Mouse (Mus musculus) heart, postnatal 25 days (tissue): Measurements from ENCODE around the gene Acvr1. TPM values are rescaled to one million over a fixed set of nuclear protein-coding genes. Genes with fewer than 3 reads are reported as not detected.

ENCODE experiments used
- DNase-seq: peaks from one replicate; pipeline ENCODE4 v3.0.0; 2022; ENCODE audit warnings: low spot score
- intact Hi-C: fragments of 180-260 bp; cut with DNase I; formaldehyde crosslinking; loops from one replicate; pipeline ENCODE4 v1.15.1; 2025
- total RNA-seq, 2 experiments: library from RNA; stranded (reverse); gene quantifications; 2 replicates each; pipeline ENCODE4 v1.2.3; 2021

Gene Acvr1
- total RNA-seq, 2 experiments from 2014 or later, result 16.0 to 19.5 TPM

DNA sequence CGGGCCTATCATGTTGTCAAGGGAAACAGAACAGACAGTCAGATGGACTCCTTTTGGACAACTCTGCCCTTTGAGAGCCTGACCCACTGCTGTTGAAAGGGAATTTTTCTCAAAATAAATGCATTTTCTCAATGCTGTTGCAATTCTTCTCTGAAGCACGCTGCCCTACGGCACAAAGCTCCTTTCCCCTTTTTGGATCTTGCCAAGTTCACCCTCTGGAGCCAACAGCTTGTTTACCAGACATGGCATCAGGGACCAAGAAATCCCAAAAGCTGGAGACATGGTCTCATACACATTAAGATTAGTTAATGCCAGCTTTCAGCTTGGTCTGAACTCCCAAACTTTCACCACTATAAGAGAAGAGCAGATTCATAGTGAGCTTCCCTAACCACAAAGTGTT is 130.0 kb downstream of the Acvr1 start:
- intact Hi-C loops, result no loop called here
- no peak for DNase-seq

DNA sequence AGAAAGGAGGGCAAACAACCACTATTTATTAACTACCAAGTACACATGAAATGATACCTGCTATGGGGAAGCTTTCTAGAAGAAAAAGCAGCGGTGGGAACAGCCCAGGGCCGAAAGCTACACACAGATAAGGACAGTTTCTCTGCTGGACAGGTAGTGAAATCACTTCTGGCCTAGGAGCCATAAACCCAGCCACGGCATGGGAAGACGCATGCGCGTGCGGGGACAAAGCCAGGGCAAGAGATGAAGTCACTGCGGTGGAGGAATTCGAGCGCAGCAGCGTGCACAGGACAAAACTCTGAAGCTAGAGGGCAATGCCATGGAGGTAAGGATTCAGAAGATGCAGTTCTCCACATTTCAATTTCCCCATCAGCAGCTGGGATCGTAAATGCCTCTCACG is 131.4 kb downstream of the Acvr1 start:
- no peak for DNase-seq
- intact Hi-C loops, result no loop called here

- DNase-seq, result no peak
- intact Hi-C loops, result no loop called here
These were observed 132.5 kb downstream of the Acvr1 start for GRCm38 (mm10) chr2:58434438-58434837.

GRCm38 (mm10) chr2:58433317-58433716 is 133.6 kb downstream of the Acvr1 start:
- no peak for DNase-seq
- intact Hi-C loops, result no loop called here

- DNase-seq, result no peak
- intact Hi-C loops, result no loop called here
These were observed 134.7 kb downstream of the Acvr1 start for GRCm38 (mm10) chr2:58432211-58432610.

DNA sequence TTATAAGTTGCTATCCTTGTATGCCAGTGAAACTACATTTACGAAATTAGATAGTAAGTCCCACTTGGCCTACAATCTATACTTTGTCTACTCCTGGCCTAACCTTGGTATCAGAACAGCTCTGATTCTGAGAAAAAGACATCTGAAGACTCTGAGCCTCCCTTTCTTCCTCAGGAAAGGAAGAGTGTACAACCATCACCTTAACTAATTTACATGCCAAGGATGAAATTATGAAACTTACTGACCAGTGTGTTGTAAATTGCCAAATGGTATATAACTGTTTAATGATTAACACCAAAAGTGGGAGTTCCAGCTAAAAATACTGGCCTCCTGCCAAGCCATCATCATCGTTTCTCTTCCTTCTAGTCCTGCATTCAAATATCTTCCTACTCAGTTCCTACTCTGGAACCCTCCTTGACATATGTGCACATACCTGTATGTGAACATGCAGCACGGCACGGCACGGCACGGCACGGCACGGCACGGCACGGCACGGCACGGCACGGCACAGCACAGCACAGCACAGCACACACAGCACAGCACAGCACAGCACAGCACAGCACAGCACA is 141.4 kb downstream of the Acvr1 start:
- no peak for DNase-seq
- intact Hi-C loops, result no loop called here

- no peak for DNase-seq
- intact Hi-C loops, result no loop called here
These were observed 143.6 kb downstream of the Acvr1 start for GRCm38 (mm10) chr2:58423319-58423718.

DNA sequence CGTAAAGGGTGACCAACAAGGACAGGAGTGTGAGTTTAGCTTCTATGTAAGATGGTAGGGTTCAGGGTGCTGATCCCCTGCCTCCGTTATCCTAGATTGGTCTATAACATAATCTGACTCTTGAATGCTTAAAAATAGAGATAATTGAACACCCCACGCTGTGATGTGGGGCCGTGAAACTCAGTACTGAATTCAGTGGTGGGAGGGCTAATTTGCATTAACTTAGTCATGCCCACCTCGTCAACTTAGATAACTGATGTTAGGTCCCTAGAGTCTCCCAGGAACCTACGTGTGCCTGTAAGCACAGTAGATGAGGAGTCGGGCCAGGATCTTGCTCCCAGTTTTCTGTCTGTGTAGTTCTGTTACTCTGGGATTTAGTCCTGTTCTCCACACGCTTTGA is 147.4 kb downstream of the Acvr1 start:
- intact Hi-C loops, result no loop called here
- no peak for DNase-seq

- intact Hi-C loops, result no loop called here
- DNase-seq, result no peak
These were observed 148.8 kb downstream of the Acvr1 start for GRCm38 (mm10) chr2:58418109-58418508.

DNA sequence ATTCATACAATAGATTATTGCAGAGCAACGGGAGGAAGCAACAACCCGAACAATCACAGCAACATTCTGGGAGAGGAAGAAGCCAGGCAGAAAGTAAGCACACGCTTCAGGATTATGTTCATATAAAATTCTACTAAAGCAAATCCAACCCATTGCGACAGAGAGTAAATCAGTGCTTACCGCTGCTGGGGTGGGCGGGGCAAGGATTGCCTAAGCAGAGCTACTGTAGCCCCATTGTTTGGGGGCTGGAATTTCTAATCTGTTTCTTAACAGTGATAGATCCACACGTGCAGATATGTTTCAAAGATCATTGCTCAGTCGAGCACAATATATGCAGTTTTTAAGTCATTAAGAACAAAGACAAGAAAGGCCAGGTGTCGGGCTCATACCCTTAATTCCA is 149.3 kb downstream of the Acvr1 start:
- no peak for DNase-seq
- intact Hi-C loops, result no loop called here

- DNase-seq, result no peak
- intact Hi-C loops, result no loop called here
These were observed 151.9 kb downstream of the Acvr1 start for GRCm38 (mm10) chr2:58415037-58415436.

DNA sequence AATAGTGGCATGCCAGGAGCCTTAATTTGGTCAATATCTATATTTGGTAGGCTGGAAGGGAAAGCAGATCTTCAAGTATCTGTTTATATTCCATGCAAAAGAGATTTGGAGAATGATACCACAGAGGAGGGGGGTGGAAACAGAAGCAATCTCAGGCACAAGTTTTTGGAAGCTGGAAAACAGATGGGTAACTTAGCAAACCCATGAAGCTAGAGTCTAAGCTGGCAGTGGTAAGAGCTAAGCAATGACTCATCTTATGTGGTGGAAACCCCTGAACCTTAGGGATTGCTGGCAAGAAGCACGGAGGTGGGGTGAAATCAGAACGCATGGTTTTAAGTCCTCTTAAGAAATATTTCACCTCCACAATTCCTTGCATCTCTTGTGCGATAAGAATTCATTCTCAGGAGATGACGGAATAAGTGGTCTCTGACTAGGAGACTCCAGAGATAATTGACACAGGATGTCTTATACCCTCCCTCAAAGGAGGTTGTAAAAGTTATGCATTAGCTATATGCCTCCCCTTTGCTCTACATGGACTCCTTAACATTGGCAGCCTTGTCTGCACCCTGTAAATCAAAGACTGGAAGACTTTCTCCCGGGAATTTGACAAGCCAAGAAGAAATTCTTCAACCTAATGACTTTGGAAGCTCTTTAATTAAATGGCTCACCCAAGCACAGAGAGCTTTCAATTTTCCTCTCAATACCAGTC is 157.9 kb downstream of the Acvr1 start:
- intact Hi-C loops, result no loop called here
- DNase-seq, result no peak

DNA sequence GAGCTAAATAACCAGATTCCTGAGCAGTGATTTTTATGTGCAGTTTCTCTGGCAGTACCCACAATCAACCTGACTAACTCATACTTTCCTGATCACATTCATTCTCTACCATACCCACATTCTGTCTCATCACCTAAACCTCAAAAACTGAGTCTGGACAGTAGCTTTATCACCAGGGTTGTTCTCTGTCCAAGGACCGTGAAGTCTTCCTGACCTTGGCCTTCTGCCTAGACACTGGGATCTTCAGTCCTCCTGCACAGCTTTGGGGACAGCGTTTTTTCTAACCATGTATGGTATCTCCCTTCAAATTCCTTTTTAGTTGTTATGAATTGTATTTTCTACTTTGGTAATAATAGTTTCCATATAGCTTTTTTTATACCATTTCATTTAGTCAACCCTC is 163.5 kb downstream of the Acvr1 start:
- DNase-seq, result no peak
- intact Hi-C loops, result no loop called here

GRCm38 (mm10) chr2:58388601-58389000 is 178.4 kb downstream of the Acvr1 start:
- intact Hi-C loops, result no loop called here
- DNase-seq, result no peak

DNA sequence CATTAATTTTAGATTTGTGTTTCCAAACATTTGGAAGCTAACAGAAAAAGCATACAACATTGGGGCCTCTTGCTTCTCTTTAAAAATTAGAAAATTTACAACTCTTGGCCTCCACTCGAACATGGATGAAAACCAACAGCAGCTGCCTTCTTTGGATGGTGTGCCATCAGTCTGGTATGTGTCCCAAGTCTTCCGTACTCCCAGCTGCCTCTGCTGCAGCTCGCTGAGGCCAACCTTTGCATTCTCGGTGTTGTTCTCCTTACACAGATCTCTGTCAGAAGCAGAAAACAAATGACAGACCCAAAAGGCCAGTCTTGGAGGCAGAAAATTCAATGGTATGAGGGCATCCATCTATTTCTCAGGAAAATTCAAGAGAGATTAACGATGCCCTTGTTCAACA is 186.9 kb downstream of the Acvr1 start:
- intact Hi-C loops, result no loop called here
- no peak for DNase-seq

GRCm38 (mm10) chr2:58379475-58379874 is 187.5 kb downstream of the Acvr1 start:
- DNase-seq, result no peak
- intact Hi-C loops, result no loop called here

GRCm38 (mm10) chr2:58377417-58378130 is 189.4 kb downstream of the Acvr1 start:
- DNase-seq, result no peak
- intact Hi-C loops, result no loop called here

DNA sequence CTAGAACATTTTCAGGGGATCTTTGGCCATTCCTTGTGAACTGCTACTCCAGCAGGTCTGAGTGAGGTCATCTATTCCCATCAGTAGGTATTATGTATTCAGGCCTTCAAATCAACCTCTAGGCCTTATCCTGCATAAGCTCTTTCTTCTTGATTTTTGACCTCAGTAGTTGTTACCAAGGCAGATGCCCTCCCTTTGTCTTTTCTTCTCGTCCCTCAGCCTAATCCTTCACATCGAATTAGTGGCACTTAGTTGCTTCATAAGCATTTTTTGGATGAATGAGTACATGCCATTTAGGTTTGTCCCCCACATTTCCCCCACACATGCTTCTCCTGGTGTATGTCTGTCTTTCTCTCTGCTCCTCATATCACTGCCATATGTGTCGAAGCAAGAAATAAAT is 200.8 kb downstream of the Acvr1 start:
- intact Hi-C loops, result no loop called here
- DNase-seq, result no peak

DNA sequence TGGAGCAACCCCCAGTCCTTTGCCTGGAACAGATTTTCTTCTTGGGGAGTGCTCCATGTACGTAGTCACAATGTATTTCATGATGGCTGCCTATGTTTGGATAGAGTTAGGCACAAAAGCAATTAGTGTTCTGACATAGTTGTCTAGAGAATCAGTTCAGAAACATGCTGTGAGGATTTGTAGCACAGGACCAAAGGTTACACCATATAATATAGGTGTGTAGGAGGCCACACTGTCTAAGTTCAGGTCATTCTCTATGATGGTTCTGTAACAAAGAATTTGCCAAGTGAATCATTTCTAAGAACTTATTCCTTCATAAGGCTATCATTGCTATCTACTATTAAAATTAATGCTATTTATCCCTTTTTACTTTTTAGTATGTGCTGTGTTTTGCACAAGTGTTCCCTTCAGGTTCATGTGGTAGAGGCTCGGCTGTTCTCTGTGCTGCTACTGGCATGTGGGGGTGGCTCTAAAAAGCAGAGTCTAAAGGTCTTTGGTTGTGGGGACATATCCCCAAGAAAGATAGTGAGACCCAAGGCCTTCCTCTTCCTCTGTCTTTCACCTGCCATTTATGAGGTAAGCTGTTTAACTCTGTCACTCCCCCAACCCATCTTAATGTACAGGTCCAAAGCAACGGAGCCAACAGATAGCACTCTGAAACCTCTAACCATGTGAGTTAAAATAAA is 205.5 kb downstream of the Acvr1 start:
- intact Hi-C loops, result no loop called here
- DNase-seq, result no peak

GRCm38 (mm10) chr2:58358132-58358460 is 208.9 kb downstream of the Acvr1 start:
- DNase-seq, result no peak
- intact Hi-C loops, result no loop called here
